Mouse (Mus musculus): Measurements from ENCODE around the gene Olfr1084.
"Not testable (repeated sequence)": the region's sequence is repeated elsewhere in the genome, so short reads cannot be mapped to it uniquely, and the experiment has no call there.

The Olfr1084 gene

GRCm38 (mm10) chr2:86639625-86640024, at the start of gene Olfr1084:
Gene Olfr1084, minus strand, starts transcription at chr2:86639725.
- DNase-seq: not testable (repeated sequence)

- no peak for DNase-seq
These were observed 40.5 kb upstream of the Olfr1084 start, which contains the start of gene Olfr1086 for GRCm38 (mm10) chr2:86679992-86680391. Gene Olfr1086, minus strand, starts transcription at chr2:86680092.

DNA sequence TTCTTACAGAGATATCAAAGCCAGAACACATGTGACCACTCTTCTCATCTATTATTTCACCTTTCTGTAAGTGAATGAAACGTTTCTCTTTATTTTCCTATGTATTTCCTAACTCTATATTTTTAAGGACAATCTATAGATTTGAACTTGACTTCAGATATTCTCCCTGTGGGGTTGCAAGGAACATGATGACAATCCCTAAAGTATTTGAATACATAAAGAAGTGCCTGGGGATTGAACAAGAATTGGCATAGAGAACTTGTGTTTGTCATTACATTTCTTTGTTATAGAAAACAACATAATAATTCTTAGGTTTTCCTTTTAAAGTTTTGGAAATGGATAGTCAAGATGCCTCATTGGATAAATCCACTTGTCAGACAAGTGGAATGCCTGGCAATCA, 22.4 kb upstream of the Olfr1084 start, which contains the start of gene Olfr1085:
TSS of gene Olfr1085 (minus strand) at position 101 of the 400 bp plus-strand sequence.
- no peak for DNase-seq

DNA sequence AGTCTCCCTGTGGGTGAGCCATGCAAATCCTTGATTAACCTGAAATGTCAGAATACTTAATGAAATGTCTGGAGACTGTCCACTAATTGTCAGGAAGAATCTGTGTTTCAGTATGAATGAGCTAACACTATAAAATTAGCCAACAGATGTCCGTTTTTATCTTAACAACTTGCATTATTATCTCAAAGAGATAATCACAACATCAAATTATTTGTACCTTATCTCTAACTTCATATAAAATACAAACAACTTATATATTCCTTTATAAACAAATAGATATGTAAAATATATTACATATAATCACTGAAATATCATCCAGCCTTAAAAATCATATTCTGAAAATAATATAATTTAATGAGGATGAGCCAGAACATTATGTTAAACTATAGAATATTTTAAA, 40.7 kb downstream of the Olfr1084 start, which contains the start of gene Olfr1082:
TSS of gene Olfr1082 (minus strand) at position 101 of the 400 bp plus-strand sequence.
- not testable (repeated sequence) for DNase-seq
